Mouse (Mus musculus) regulatory T cell (primary cell): Measurements from ENCODE around the gene Dclre1b.
"Not testable (repeated sequence)": the region's sequence is repeated elsewhere in the genome, so short reads cannot be mapped to it uniquely, and the experiment has no call there.

Source experiments
- in situ Hi-C: fragments of 300-600 bp; cut with MboI, MseI; formaldehyde crosslinking; loops from one replicate; pipeline ENCODE4 v1.15.1; 2025; ENCODE audit warnings: high pct_unique_total_duplicates

The Dclre1b gene

GRCm38 (mm10) chr3:103810967-103811366, 1.7 kb upstream of the Dclre1b start:
- in situ Hi-C loops: no loop called here

DNA sequence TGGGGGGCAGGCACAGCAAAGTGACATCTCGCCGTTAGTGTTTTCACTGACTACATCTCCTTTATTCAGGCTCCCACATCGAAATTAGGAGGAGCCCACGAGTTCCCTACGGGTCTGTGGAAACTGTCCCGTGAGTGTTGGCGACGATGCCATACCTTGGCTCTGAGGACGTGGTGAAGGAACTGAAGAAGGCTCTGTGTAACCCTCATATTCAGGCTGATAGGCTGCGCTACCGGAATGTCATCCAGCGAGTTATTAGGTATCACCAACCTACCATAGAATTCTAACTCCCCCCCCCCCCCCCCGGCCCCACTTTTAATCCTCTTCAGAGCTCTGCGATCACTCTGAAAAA, 531 bp upstream of the Dclre1b start:
- in situ Hi-C loops: no loop called here

DNA sequence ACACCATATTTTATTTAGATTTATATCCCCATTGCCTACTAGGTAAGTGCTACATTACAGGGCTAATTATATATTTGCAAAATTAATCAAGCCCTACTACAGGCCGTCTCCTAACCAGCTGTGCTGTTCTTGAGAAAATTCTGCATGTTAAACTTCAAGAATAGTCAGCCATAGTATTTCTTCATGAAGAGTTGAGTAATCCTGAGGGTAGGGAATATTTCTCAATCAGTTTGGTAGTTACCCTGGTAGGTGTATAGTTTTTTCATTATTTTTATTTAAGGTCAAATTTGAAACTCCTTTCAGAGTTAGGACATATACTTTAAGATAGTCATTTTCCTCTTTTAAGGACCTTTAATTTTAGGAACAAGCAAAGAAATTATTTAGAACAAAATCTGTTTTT, 3.6 kb downstream of the Dclre1b start:
- in situ Hi-C loops: no loop called here

GRCm38 (mm10) chr3:103802861-103803260, 6.4 kb downstream of the Dclre1b start:
- in situ Hi-C loops: no loop called here

DNA sequence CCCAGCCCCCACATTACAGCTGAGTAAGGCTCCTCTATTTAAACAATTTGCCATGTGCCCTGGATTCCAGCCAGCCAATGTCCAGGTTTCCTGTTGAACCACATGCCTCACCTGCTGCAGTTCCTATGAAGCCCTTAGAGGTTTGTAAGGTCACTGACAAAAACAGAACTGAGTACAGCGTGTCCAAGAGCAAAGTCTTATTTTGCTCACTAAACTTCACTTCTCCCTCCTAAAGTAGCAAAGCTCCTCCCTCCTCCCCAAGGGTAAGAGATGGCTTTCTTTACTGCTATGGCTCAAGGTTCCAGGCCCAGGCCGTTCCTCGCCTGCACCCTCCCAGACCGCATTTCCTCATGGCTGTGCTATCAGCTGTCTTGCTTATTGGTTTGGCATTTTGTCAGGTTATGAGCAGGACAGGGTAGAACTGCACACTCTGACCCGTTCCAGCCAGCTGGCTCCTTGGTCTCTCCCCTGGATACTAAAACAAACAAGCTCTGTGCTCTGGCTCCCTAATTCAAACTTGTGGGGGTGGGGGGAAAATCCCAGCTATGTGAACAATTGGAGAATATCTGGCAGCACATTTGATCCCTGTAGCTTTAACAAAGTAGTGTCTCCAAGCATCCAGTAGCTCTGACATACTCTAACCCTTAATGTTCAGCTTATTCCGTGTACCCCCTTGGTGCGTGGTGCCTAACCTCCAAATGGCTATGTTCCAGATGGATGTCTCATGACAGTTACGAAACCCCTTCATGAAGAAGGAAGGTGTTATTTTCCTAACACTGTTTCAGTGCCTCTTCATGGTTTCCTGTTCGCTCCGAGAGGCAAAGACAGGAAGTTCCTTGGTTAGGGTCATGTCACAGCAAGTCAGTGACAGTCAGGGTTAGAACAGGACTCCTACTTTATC, 7.4 kb downstream of the Dclre1b start:
- in situ Hi-C loops: no loop called here

GRCm38 (mm10) chr3:103799507-103799906, 9.7 kb downstream of the Dclre1b start:
- in situ Hi-C loops: no loop called here

- in situ Hi-C loops: no loop called here
Measured at GRCm38 (mm10) chr3:103796389-103796788, 12.9 kb downstream of the Dclre1b start.

DNA sequence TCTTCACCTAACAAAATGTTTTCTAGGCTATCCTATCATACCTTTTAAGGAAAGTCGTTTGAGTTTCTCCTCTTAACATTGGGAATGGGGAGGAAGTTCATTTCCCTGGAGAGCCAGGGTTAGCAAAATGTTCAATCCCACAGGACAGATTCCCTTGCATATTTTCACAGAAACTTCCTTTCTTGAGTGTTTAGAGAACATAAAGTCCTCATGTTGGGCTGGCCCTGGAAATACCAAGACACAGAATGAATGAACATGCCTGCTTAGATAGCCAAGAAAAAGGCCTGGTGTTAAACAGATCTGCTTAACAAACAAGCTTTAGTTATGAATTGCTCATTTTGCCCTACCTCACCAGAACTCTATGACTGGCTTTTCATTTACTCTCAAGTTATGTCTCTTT, 16.7 kb downstream of the Dclre1b start:
- in situ Hi-C loops: no loop called here

DNA sequence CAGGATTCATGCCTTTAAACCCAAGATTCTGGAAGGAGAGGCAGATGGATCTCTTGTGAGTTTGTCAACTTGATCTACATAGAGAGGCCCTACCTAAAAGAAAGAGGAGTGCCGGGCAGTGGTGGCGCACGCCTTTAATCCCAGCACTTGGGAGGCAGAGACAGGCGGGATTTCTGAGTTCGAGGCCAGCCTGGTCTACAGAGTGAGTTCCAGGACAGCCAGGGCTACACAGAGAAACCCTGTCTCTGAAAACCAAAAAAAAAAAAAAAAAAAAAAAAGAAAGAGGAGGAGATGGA, 17.2 kb downstream of the Dclre1b start:
- in situ Hi-C loops: not testable (repeated sequence)

DNA sequence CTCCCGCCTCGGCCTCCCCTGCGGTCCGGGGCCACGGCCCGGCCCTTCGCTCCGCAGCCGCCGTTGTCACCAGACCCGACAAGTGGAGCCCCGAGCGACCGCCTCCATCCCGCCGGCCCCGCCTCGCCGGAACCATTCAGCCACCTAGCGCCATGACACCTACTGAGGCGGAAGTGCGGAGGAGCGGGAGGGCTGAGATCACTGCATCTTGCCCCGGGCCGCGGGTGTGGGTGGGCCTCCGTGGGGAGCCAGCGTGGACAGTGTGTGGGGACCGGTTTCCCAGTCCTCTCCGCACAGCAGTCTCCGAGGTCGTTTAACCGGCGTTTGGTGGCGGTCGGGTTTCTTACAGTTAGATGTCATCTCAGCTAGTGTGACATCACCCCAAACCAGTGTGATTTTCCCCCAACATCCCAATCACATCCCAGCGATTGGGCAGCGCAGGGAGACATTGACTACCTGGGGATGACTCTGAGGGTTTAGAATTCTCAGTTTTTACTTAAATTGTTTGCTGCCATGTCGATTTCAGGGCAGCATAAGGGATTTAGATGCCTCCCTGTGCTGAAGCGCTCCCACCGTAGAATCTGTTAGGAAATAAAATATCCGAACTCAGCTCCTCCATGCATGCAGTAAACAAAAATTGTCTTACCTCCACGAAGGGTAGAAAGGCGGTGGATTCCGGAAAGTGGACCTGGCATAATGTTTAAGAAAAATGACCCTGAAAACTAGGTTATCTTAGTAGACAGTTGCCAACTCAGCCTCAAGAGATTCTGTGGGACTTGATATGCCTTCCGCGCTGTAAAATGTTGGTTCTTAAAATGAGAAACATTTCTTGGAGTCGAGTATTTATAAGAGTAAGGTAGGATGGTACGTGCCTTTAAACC, 17.8 kb downstream of the Dclre1b start, which contains the start of gene Hipk1:
Hipk1 (minus strand) TSS at position 334 of the 881 bp plus-strand sequence.
- in situ Hi-C loops: no loop called here

GRCm38 (mm10) chr3:103790346-103791145, 18.7 kb downstream of the Dclre1b start:
- in situ Hi-C loops: no loop called here

DNA sequence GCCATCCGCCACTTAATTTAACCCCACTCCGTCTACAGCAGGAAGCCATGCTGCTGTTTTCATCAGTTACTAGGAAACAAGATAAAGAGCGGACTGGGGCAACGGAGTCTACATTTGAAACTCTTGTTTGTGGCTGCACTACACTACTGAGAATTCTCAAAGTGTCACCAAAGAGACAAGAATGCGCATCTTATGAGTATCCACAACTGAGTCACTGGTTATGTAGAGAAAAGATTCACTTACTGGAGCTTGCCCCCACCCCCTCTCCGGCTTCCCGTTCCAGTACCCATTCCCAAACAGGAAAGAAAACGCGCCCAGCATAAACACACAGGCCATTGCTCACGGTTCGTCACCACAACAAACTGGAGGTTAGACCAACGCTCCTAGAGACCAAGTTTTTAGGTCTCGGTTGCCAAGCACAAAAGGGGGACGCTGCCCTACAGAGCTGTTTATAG, 19.3 kb downstream of the Dclre1b start:
- in situ Hi-C loops: no loop called here

DNA sequence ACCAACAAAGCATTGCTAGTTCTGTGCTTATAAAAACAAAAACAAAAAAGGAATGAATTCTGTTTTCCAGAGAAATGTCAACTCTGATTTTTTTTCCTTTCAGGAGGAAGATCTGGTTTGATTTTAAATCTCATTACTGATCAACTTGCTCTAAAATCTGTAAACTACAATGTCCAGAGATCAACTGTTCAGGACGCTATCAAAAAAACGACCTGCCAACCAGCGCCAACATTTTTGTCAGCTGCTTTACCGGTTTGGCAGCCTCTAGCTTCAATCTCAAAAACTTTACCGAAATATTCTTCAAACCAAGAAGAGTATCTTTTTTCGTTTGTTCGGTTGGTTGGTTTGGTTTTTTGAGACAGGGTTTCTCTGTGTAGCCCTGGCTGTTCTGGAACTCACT, 20.1 kb downstream of the Dclre1b start:
- in situ Hi-C loops: no loop called here

DNA sequence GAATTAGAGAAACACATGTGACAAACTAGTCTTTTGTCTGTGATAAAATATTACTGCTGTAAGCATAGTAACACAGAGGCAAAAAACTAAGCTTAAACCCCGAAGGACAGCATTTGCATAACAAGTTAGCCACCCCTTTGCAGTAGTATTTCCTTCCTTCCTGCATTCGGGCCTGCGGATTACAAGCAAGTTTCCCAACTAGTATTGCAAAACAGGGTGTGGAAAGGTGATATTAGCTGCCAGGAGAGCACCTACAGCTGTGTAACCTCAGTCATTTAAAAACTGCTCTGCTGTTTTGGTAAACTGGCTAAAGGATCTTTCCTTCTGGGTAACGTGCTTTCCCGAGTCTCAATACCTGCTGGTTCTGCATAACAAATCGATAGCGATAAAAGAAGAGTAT, 22.0 kb downstream of the Dclre1b start:
- in situ Hi-C loops: no loop called here

- in situ Hi-C loops: no loop called here
Measured at GRCm38 (mm10) chr3:103782844-103783609, 26.2 kb downstream of the Dclre1b start.

DNA sequence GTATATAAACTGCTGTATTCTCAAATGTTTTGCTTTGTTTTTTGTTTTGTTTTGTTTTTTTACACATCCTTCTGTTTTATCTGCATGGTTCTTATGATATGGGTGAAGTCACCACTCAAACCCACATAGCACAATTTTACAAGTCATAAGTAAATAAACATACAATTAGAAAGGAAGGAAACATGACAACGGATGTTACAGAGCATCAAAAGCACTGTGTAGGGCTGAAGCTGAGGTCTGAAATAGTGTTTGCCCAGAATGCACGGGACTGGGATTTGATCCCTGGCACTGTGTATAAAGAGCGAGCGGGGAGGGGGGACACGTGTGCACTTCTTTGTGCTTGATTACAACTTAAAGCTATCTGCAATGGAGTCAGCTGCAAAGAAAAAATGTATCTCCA, 28.5 kb downstream of the Dclre1b start:
- in situ Hi-C loops: no loop called here

DNA sequence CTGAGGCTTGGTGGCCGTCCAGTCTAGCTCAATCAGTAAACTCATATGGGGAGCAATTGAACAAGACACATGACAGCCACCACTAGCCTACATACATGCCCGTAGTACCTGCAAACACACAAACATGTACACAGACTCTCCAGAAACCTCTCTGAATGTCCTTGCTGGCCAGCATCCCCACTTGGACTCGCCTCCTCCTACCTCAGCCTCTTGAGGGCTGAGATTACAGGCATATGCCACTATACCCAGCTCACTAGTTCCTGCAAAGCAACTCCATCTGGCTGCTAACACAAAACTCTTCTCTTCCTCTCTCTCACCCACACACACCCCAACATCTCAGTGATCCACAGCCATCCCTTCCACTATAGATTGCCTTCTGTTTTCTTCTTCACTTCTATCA, 29.0 kb downstream of the Dclre1b start:
- in situ Hi-C loops: no loop called here

DNA sequence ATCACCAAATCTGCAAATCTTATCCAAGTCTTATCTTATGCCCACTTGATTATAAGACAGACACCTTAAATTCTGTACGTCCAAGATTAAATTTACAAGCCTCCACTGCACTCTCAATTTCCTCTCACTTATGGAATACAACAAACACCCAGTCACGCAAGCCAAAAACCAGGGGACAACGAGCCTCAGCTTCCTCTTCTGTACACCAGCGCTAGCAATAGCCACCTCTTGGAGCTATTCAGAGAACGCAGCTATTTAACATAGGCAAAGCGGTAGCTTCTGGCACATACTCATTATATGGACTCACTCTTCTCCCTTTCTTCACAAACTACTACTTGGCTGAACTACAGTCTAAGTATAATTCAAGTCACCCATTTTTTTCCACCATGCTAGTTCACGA, 30.1 kb downstream of the Dclre1b start:
- in situ Hi-C loops: no loop called here

DNA sequence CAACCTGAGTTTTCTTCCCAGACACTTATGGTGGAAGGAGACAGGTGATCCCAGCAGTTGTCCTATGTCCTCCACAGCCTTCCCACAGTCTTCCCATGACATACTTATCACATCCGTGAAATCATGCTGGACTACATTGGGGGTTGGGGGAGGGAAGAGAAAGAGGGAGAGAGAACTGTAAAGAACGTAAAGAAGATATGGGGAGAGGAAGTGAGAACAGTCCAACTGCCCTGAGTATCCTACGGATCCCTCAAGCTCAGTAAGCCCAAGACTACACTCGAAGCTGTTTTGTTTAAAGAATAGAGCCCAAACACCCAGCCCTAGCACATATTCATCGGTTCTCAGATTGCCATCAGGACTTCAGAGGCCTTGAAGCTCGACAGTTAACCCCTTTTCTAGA, 30.6 kb downstream of the Dclre1b start:
- in situ Hi-C loops: no loop called here

GRCm38 (mm10) chr3:103777940-103778339, 31.3 kb downstream of the Dclre1b start:
- in situ Hi-C loops: no loop called here

GRCm38 (mm10) chr3:103774009-103774408, 35.2 kb downstream of the Dclre1b start:
- in situ Hi-C loops: no loop called here
